Mouse (Mus musculus) neutrophil, adult 5-6 weeks (primary cell): ENCODE measurements around the gene C730034F03Rik. TPM values are rescaled to one million over a fixed set of nuclear protein-coding genes. Genes with fewer than 3 reads are reported as not detected.

Experiments
- ATAC-seq: fragments of 151-379, 151-347 bp; 2 replicates; pipeline ENCODE4 v1.8.0; 2017; ENCODE audit warnings: mild to moderate bottlenecking, moderate TSS enrichment; ENCODE audit not compliant: insufficient number of reproducible peaks, poor library complexity, low FRiP score, severe bottlenecking; ENCODE audit errors: extremely low read depth
- total RNA-seq: library from RNA; stranded (forward); fragments of 200-1000 nt; gene quantifications from 2 replicates; pipeline ENCODE4 v1.2.3, GENCODE M21; 2017

C730034F03Rik gene
- 32.0 TPM in 2 replicates for total RNA-seq

- ATAC-seq, result peak; percentile 78
These were observed at the start of gene C730034F03Rik, which contains the start of the genes Gm44502 and Chkb for GRCm38 (mm10) chr15:89429352-89430221. C730034F03Rik (plus strand) TSS chr15:89429589. Gm44502 (minus strand) TSS chr15:89429696. Chkb (minus strand) TSS chr15:89429908.

DNA sequence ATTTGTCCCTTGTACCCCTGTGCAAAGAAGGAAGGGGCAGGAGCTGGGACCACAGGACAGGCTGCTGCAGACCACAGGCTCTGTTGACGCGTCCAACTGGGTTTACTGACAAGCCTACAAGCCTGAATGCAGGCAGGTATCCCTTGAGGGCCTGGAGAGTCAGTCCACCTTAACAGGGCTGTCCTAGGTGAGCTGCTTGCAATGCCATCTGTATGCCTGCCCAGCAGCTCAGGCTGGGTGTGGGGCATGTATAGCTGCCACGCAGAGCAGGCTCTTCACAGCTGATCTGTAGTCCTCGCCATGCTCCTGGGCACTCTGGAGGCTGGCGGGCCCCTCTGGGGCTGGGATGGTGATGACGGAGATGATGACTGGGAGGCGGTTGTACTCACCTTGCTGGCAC lies 44.8 kb upstream of the C730034F03Rik start, which contains the start of gene Klhdc7b:
Klhdc7b (plus strand) TSS at position 301 of the 400 bp plus-strand sequence.
- ATAC-seq, result no peak

DNA sequence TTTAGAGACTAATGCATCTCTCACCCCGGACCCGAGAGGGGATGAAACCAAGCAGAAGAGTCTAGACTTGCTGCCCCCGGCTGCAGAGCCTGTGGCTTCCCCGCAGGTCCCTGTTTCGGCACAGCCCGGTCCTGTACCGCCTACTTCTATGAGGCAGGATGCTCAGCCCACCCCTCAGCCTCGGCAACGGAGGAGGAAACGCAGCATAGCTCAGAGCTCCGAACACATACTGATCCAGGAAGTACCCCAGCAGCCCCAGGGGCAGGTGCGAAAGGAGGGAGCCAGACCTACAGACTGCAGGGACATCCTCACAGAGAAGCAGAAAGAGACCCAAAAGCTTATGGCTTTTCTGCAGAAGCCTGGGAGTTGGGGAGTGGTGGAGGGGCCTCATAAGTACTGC lies 42.3 kb upstream of the C730034F03Rik start:
- ATAC-seq, result no peak

- no peak for ATAC-seq
These were observed 39.3 kb upstream of the C730034F03Rik start for GRCm38 (mm10) chr15:89390081-89390480.

- no peak for ATAC-seq
These were observed 32.5 kb upstream of the C730034F03Rik start for GRCm38 (mm10) chr15:89396883-89397282.

DNA sequence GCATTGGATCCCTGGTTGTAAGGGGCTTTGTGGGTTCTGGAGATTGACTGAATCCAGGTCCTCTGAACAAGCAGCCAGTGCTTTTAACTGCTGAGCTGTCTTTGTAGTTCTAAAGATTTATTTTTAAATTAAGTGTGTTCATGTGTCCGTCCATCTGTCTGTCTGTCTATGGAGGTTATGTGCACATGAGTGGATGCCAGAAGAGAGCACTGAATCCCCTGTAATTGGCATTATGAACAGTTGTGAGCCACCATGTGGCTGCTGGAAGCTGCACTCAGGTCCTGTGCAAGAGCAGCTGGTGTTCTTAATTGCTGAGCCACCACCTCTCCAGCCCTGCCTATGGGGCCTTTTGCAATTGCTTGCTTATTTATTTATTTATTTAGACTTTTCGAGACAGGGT lies 31.2 kb upstream of the C730034F03Rik start:
- no peak for ATAC-seq

DNA sequence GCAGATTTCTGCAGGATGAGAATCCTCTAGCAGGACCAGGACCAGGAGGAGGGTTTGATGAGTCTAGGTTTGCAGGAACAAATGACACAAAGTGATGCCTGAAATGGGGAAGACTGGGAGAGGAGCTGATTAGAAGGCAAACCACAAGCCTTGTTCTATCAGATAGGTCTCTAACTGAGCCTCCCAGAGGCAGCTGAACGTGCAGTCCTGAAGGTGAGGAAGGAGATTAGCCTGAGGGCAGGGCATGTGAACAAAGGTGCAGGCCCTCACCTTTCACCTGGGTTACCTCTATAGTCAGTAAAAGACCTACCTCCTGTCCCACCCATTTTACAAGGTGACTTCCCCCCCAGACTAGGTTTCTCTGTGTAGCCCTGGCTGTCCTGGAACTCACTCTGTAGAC lies 29.7 kb upstream of the C730034F03Rik start:
- ATAC-seq, result no peak

DNA sequence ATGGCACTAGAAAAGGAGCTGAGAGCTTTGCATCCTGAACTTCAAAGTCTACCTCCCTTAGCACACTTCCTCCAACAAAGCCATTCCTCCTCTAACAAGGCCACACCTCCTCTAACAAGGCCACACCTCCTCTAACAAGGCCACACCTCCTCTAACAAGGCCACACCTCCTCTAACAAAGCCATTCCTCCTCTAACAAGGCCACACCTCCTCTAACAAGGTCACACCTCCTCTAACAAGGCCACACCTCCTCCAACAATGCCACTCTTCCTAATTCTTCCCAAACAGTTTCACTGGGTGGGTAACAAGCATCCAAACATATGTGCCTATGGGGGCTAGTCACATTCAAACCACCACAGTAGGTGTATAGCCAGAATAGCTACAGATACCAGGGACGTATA lies 26.9 kb upstream of the C730034F03Rik start:
- no peak for ATAC-seq

DNA sequence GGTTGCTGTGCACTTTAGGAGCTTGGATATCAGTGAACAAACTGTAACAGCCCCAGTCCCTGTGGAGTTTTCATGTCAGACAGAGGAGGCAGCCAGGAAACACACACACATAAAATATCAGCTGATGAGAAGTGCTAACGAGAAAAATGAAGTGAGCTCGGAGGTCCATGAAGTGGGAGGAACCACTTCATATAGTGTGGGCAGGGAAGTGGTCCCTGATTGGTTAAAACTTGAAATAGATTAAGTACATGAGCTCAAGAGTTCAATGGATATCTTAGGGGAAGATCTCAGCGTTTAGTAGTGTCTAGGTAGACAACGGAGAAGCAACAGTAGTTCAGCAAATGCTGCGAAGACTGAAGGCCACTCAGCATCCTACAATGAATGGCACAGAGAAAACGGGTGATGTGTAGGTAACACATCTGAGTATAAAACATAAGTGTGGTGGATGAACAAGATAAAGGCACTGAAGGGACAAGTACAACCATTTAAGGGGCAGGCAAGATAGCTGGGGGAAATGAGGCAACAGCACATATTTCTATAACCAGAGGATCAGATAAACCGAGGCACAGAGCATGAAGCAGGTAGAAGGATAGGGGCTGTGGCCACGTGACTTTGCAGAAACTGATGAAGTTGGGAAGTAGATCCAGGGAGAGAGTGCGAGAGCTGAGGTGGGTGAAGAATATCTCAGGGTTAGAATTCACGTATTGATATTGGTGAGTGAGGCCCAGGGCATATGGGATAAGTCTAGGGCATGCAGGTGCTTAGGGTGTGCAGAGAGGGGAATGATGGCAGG lies 24.4 kb upstream of the C730034F03Rik start:
- no peak for ATAC-seq

- no peak for ATAC-seq
These were observed 22.7 kb upstream of the C730034F03Rik start for GRCm38 (mm10) chr15:89406691-89407090.

GRCm38 (mm10) chr15:89410118-89410517 lies 19.3 kb upstream of the C730034F03Rik start, which contains the start of gene Syce3:
Syce3 (minus strand) TSS chr15:89410503.
- ATAC-seq, result no peak

- no peak for ATAC-seq
These were observed 14.1 kb upstream of the C730034F03Rik start for GRCm38 (mm10) chr15:89415282-89415681.

DNA sequence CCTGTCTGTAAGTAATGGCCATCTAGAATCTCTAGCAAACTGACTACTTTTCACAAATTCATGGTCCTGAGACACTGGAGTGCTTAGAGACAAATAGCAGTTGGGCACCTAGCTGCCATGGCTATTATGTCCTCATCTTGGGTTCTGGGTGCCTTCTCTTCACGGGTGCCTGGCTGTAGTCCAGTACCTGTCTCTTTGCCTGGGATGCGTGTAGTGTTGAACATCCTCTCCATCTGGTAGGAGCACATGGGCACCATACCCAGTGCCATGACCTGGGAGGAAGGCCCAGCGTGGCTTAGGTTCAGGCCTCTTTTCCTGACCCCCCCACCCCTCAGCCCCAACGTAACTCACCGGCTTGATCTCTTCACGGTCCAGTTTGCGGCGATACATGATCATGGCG lies 7.5 kb upstream of the C730034F03Rik start:
- no peak for ATAC-seq

GRCm38 (mm10) chr15:89424621-89425020 lies 4.8 kb upstream of the C730034F03Rik start:
- no peak for ATAC-seq

DNA sequence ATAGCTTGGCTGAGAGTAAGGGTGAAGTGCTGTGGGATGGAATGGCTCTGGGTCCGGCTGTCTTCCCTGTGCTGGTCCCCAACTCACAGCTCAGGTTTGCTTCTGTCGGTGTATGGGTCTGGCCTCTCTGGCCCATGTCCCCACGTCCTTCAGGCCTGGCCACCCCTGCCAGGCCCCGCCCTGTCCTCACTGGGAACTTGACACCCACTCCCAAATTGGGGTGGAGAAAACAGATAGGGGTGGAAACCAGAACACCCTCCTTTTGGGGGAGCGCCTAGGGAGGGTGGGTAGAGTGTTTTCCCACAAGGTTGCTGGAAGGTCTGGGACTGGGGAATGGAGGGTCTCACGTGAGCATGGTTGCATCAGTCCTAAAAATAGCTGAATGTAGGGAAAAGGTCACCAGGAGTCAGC lies 3.7 kb upstream of the C730034F03Rik start, which contains the start of gene Cpt1b:
Cpt1b (minus strand) TSS at position 153 of the 411 bp plus-strand sequence.
- no peak for ATAC-seq

- no peak for ATAC-seq
These were observed 2.7 kb upstream of the C730034F03Rik start for GRCm38 (mm10) chr15:89426716-89427115.

- no peak for ATAC-seq
These were observed 1.1 kb upstream of the C730034F03Rik start for GRCm38 (mm10) chr15:89428136-89428790.

DNA sequence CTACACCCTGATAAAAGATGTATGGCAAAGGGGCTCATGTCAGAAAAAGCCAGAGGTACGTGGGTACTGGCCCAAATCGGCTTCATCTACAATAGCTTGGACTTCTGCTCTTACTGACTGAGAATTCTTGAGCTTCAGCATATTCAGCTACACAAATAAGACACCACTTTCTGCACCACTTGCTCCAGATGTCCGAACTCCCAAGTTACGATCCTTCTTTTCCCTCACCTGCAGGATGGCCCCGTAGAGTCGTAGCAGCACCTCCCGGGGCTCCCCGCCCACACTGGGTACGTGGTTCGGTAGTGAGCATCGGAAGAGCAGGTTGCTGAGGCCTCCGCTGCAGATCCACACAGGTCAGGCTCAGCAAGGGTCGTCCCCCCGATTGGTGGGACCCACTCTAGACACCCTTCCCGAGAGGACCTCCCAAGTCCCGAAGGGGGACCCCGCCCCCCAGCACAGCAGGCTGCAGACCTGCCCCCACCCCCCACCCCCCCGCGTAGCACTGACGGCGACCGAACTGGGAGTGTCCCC lies 503 bp upstream of the C730034F03Rik start:
- no peak for ATAC-seq

DNA sequence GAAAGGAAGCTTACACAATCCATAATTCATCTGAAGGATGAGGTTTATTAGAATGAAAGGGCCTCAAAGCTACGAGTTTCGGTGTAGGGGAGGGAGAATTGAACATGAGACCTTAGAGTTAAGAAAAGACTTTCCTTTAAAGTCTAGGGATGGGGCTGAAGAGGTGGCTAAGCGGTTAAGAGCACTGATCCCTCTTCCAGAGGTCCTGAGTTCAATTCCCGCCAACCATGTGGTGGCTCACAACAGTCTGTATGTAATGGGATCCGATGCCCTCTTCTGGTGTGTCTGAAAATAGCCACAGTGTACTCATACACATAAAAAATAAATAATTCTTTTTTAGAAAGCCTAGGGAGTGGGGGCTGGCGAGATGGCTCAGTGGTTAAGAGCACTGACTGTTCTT lies 952 bp downstream of the C730034F03Rik start:
- no peak for ATAC-seq
